Mouse (Mus musculus): ENCODE measurements at regions not wholly inside any gene's neighbourhood (a gene's known extent, or its start where the extent isn't known, plus 50 kb on each side); places are given as distances from the start of the nearest gene placed in this dataset.
A peak's percentile ranks its signal among the peaks of the same experiment; 100 is the strongest.

DNA sequence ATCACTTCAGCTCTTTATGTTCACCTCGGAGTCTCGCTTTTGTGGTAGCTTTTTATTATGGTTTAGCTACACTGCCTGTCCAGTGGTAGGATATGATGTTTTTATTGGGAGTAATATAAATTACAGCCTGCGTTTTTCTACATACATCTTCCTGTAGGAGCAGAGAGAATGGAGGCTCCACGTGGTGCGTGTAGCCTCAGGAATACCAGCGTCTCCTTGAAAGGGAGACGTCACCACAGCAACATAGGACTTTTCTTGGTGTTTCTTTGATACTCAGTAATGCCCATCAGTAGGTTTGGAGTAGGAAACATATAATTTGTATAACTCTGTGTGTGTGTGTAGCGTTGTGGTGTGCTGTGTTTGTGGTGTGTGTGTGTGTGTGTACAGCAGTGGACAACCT is 150.7 kb downstream of the Ndufs4 start:
- DNase-seq = no peak

- no peak for DNase-seq
These were observed 152.2 kb downstream of the Ndufs4 start for GRCm38 (mm10) chr13:114235892-114236291.

GRCm38 (mm10) chr13:114232203-114232602 is 155.9 kb downstream of the Ndufs4 start:
- no peak for DNase-seq

- DNase-seq = no peak
These were observed 157.5 kb downstream of the Ndufs4 start for GRCm38 (mm10) chr13:114230557-114230956.

DNA sequence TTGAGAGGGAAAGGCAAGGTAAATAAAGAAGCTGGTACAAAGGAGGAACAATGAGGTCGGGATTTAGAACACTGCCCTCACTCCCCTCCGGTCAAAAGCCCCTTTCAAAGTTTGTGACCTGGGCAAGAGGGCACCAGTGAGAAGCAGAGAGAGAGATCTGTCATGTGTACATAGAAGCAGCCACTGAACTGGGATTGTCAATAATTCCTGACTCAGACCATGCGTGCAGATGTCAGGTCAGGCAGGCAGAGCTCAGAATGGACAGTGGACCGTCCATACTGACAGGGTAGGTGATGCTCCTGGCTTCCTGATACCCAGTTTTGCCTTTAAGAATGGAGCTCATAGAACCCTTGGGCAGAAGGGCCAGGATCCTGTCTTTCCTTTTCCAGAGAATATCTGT is 161.0 kb downstream of the Ndufs4 start:
- DNase-seq = no peak

DNA sequence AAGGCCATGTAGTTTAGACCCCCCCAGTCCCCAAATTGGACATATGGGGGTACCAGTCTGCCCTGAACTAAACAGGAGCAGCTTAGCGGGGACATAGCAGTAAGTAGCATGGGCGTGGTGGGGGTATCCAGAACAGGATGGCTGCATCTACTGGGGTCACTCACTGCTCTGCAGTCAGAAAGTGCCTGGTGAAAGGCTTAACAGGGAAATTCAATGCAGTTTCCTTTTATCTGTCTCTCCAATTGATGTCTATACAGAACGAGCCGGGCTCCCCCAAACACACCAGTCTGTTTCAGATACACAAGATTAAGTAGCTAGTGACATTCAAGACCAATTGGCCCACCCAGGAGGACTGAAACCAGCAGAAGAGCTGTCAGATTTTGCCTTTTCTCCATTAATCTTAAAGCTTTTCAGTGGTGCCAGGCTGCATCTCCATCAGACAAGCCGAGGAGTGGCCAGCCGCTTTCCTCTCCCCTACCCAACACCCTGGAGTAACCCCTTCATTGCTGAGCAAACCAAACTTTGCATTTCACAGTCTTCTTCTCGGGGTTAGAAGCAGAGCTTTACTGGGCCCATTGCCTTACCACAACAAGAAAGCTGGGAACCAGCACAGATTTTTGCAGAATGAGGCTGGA is 161.7 kb downstream of the Ndufs4 start:
- no peak for DNase-seq

DNA sequence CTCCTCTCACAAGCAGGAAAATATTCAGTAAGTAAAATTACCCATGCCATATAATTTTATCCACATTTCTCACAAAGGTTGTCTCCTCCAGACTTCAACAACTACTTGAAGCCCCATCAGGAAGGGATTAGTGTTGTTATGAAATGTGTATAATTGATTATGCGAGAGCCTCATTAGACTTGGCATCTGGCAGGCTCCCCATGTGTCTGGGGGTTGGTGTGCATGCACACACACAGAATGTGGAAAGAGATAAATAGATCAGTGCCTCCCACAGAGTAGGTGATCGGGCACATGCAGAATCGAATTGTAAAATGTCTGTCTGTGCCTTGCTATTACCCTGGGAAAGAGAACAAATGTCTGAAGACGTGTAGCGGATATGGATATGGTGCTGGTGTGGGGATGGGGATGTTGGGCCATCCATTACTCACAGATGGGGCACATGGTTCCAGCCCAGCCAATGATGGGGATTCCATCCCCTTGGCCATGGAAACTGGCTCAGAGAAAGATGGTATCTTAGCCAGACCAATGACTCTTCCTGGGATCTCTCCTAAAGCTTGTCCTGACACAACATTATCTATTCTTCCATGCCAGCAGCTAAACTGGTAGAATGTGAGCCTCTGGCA is 168.1 kb downstream of the Ndufs4 start:
- DNase-seq = peak; percentile 21 to 31

DNA sequence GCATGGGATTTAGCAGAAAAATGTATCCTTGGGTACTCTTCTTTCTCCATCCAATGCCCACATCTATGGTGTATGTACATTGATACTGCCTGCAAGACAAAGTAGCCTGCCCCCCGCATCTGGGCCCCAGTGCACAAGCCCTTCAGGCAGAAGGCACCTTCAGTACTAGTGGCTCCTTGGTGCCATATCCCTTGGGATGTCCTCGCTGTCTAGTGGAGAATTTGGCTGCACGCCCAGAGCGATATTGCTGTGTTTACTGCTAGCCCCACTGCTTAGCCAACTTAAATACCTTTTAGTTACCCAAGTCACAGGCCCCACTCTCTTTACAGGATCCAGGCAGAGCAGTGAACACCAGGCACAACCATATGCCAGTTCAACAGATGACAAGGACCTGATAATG is 173.0 kb downstream of the Ndufs4 start:
- peak; percentile 22 to 33 for DNase-seq

Measured in cerebellum, postnatal 10 days (tissue).